Mouse (Mus musculus) yolk sac, embryonic 10.5 days (tissue): ENCODE measurements around the gene Apmap.
A peak's percentile ranks its signal among the peaks of the same experiment; 100 is the strongest.

Experiments used
- DNase-seq: peaks from one replicate; pipeline ENCODE4 v3.0.0-alpha.2; 2017; ENCODE audit warnings: low spot score

Gene Apmap

DNA sequence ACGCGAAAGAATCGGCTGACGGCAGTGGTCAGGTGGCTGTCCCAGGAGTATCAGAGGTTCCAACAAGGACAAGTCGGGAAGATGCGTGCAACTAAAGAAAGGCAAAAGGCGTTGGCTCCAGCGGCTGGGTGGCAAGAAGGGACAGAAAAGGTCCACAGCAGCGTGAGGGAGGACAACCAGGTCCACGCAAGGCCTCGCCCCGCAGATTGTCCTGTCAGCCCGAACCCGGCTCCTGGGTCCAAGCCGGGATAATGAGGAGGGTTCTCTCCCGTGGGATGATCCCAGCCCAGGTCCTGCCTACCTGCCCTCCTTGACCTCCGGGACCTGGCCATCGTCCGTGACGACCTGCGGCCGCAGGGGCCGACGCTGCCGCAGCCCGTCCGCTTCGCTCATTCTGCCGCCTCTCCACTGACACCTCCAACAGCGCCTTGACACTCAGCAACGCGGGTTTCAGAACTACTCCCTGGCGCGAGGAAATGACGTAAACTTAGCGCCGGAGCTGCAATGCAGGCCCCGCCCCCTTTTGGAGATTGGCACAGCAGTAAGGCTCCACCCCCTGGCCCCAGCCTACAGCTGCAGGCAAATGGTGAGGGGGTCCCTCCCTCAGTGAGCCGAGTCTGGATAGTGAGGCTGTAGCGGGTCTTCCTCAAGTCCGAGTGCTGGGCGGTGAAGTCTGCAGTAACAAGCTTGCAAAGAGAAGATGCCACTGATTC is at the start of gene Apmap:
Apmap (minus strand) TSS at position 481 of the 713 bp plus-strand sequence.
- DNase-seq: peak; percentile 93

DNA sequence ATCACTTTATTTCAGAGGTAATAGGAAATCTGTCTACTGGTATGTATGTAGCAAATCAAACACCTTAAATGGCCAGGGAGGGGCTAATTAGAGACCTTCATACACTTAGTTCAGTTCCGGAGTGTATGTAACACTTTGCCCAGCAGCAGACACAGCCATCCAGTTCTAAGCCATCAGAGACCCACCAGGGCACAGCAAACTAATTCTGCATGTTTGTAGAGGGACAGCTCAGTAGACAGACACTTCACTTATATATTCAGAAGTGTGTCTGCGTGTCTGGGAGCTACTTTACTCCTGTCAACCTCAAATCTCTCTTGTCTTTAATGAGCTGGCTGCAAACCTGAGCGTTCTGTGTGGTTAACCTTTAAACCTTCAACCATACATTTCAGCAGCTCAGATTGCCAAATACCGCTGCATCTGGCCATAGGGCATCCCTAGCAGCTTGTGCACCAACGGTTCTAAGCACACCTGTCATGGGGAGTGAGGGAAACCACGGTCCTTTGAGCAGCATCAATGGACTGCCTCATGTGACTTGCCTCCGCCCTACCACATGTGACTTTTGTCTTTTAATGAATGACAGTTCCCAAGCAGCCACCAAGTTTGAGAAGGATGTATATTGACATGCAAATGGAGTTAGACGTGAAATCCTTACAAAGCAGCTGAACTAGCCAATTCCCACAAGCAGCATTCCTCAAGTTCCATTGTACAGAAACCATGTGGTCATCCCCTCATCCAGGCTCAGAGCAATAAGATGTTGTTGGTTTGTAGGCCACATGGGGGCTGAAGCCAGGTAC is 48.8 kb upstream of the Apmap start:
- DNase-seq: peak; percentile 84

DNA sequence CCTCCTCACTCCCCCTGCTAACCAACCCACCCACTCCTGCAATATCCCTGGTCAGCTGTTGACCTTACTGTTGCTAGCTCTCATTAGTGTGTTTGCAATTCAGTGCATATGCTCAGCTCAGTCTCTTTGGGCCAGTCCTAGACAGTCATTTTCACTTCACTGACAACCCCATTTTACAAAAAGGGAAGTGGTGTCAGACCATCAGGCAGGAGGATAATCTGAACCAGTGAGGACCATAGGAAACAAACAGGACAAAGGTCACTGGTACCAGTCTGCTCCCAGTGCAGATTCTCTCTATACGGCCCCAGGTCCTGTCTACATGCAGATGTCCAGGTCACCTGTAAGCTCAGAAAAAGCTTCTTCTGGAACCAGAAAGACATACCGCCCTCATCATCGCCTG is 47.7 kb upstream of the Apmap start:
- DNase-seq: no peak

DNA sequence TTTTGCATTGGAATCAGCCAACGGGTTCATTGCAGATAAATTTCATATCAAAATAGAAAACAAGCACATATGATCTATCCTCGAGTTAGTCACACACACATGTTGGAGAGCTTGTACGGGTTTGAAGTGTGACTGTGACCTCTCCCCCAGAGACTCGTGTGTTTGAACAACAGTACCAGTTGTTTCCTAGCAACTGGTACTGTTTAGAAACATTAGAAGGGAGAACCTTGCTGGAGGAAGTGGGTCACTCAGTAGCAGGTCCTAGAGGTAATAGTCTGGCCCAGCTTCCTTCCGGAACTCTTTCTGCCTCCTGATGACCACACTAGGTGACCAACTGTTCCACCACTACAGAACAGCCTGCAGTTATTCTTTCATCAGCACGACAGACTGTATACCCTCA is 46.9 kb upstream of the Apmap start:
- DNase-seq: no peak

DNA sequence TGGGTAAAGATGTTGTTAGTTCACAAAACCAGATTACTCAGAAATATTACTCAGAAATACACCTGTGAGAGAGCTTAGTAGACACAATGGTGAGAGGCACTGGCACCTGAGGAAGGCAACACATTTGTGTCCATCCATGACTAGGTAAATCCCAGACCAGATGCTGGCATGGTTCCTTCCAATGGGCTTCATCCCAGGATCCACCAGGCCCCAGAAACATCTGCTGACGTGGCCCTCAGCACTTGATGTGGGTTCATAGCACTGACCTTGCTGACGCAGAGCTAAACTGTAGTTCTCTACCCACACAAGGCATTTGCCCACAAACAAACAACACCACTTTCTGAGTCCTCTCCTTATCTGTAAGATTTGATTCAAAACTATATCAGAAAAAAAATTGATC is 46.4 kb upstream of the Apmap start:
- DNase-seq: no peak

DNA sequence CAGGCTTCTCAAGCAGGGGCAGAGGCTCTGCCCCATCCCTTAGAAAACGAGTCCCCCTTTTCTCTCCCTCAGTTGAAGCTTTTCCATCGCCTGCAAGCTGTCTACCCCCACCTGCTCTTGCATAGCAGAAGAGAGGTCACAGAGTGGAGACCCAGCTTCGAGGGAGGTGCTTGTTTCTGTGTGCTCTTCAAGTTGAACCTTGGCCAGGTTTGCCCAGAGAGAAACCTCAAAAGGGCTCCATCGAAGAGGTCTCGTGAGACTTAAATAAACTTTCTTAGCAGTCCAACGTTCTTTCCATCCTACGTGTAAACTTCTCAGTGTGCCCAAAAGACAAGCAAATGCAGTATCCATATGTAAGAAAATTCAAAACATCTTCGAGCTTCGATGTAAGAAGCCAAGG is 43.0 kb upstream of the Apmap start:
- DNase-seq: peak; percentile 70

DNA sequence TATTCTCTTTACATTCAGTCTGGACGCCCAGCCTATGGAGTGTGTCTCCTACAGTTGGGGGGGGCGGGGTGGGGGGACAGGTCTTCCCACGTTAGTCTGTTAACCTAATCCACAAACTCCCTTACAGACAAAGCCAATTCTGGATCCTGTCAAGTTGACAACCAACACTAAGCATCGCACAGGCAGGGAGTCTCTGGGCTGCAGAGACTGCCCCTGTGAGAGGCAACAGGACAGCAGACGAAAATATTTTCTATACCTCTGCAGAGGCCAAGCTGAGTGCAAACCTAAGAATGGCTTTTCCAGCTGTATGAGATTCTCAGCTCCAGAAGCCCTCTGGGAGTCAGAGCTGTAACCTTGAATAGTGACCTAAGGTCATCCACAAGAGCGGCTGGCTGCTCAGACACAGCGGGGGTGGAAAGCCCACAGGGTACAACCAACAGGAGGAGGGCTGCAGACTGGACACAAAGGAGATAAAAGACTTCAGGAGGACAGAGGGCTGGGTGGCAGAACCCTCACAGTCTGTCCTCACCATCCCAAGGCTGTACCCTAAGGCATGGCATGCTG is 42.2 kb upstream of the Apmap start:
- peak; percentile 71 for DNase-seq

DNA sequence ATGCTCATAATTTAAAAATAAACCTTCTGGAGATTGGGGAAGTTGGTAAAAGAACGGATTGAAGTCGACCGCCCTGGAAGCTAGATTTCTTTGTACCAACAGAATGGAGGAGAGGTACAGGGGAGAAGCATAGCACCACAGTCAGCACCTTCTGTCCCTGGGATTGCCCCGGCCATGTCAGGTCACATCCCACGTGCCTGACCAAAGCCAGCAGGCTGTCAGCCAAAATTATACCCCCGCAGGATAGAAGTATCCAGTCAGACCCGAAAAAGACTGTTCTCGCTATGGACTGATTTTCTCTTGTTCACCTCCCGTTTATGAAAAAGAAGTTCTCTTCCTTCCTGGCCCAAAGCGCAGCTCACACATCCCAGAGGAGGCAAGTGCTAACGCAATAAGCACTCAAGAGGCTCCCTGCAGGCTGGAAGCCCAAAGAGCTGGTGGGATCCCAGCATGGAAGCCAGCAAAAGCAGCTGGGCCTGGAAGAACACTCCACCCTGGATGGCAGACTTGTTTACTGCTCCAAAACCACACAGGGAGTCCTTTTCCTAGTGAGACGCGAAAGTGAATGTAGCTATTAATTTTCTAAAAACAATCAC is 40.0 kb upstream of the Apmap start:
- DNase-seq: no peak

DNA sequence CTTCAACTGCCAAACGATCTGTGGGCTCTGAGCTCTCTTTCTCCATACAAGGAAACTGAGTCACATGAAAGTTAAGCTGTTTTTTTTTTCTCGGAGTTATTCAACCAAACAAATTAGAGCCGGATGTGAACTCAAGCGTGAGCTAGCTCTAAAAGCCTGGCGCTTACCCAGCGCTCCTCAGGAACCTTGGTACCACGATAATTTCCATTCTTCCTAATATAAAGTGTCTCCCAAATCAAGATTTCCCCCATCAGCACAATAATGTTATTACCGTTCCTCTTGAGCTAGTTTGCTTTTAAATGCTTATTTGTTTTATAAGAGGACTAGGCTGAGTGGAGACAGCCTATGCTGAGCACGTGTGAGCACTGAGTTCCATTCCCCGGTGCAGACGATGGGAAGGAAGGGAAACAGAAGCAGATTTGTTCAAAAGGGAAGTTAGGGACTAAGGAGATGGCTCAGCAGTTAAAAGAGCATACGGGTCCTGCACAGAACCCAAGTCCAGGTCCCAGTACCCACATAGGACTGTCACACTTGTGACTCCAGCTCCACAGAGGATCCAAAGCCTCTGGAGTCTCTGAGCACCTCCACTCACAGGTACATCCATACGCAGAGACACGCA is 39.4 kb upstream of the Apmap start:
- DNase-seq: no peak

DNA sequence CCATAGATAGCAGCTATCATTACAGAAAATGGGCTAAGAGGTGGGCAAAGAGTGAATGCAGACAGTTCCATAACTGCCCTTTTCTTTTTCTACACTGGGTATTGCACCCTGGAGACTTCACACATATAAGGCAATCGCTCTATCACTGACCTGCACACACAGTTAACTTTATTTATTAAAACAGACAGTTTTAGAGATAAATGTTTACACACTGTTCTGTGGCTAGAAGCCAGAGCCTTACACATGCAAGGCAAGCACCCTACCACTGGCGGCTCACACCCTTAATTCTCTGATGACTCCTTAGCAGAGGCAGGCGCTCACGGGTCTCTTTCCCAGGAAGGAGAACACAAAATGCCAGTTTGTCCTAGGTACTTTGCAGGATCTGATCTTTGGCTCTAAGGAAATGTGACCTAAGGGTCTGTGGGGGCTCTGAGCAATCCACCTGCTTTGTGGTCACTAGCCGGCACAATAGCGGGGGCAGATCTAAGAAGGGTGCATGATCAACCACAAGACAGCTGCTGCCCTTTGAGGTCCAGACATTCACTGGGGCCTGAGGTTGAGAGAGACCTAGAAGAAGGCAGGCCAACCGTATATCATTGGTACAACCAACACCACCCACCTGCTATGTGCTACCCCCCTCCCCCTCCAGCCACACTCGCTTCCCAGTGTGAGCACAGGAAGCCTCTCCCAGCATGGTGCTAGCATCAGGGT is 38.2 kb upstream of the Apmap start:
- DNase-seq: no peak

DNA sequence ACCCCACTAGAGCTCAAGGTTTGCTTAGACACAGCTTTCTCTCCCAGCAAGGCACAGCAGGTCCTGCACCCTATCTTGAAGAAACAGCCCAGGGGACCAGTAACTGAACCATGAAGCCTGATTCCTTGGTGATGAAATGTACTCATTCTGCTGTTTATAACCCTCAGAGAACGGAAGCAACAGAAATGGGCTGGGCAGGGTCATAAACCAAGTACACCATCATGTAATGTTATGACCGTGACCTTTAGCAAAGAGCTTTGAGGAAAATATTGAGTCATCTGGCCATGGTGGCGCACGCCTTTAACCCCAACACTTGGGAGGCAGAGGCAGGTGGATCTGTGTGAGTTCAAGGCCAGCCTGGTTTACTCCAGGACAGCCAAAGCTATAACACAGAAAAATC is 36.9 kb upstream of the Apmap start:
- no peak for DNase-seq

DNA sequence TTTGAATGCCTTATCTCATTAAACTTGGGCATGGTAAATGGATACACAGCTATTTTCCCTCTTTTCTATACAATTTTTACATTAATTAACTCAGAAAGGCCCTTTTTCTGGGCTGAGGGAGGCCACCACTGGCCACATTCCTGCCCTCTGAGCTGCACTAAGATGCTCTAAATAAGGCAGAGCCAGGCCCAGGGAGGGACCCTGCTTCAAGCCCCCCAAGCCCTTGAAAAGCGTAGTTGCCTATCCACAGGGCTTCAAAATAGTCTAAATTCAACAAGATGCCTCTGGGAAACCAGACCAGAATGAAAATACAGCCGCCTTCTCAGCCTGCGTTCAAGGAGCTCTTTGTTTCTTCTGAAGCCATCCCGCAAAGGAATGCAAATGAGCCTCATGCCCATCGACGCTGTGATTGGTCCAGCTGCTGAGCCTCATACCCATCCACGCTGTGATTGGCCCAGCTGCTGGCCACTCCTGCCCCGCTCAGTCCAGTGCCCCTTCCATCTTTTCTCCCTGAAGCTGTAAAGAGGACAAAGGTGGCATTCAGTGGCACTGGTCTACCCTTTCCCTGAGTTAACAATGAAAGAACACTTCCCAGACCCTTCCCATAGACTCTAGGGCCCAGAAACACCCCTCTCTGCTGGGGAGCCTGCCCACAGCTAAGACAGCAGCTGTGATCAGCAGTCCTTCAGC is 35.5 kb upstream of the Apmap start:
- no peak for DNase-seq

DNA sequence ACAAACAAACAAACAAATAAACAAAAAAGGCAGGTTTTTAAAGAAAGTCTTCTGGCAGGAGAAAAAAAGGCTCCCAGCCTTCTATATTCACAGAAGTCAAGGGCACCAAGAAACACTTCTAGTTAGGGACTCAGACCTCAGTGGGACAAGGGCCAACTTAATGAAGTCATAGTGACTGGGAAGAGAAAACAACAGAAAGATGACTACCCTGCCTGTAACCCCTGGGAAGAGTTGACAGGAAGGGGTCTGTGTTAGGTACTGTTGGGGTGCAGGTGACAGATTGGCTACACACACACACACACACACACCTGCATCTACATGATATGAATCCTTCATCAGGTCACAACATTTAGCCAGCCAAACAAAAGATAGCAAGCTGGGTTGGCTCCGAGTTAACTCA is 34.8 kb upstream of the Apmap start:
- DNase-seq: no peak

DNA sequence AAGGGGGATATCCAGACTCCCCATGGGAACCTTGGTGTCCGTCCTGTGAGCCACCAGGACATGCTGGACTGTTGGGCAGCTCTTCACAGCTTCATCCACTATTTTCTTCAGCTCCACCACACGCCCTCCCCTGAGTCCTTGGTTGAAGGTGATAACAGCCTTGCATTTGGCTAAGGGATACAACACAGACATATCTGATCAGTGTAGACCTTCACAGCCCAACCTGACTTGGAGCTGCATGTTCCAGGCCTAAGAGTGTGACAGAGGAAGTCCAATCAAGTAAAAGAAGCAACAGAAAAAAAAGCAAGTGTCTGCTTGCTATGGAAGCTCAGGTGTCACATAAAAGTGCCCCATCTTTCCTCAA is 30.0 kb upstream of the Apmap start:
- DNase-seq: no peak

DNA sequence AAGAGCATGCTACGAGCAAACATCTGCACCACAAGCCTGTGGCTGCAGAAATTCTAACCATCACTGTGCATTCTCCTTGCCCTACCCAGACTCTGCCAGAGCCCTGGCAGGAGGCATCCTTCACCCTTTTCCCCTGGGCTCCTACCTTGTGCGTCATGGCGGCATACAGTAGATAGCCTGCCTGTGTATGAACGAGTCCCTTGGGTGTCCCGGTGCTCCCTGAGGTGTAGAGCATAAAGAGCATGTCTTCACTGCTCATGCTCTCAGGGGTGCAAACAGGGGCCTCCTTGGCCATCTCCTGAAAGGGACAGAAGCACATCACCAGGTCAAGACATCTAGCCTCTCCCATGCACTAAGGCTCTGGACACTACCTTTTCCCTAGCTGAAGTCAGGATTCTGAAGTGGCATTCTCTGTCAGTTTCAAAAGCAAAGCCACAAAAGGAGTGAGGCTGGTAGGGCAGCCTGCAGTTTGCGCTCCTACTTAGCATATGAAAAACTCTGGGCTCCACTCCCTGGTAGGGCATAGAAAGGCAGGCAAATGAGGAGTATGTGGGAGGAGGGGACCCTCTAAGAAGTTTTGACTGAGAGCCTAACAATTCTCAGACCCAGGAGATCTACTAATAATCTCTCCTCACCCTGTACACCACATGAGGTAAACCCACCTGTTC is 29.5 kb upstream of the Apmap start:
- DNase-seq: no peak

DNA sequence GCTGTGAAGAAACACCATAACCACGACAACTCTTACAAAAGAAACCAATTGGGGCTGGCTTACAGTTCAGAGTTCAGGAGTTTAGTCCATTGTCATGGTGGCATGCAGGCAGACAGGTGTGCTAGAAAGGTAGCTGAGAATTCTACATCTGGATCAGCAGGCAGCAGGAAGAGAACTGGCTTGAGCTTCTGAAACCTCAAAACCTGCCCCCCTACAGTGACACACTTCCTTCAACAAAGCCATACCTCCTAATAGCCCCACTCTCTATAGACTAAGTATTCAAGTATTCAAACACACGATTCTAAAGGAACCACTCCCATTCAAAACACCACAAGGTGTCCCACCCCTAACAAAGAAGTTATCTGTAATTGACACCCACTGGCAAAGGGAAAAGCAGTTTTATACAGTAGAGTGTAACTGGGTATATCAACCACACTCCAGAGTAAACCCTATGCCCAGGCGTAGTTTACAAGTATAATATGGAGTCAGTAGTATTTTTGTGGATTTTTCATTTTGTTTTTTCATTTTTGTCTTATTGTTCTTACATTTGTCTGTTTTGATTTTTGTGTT is 27.6 kb upstream of the Apmap start:
- no peak for DNase-seq

DNA sequence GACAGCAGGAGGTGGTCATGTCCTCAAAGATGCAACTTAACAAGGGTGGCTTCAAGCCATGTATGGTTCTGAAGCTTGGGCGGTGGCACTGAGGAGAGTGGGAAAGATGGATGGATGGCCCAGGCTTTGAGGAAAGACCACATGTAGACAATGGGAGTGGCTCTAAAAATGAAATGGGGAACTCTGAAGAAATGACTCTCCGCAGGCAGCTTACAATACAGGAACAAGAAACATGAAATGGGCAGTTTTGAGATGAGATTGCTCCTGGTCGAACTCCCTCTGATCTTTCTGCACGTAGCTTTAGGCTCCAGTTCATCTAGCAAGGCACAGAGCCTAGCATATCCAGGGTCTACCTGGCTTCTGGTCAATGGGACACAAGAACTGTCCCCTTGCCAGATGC is 20.9 kb upstream of the Apmap start:
- no peak for DNase-seq

DNA sequence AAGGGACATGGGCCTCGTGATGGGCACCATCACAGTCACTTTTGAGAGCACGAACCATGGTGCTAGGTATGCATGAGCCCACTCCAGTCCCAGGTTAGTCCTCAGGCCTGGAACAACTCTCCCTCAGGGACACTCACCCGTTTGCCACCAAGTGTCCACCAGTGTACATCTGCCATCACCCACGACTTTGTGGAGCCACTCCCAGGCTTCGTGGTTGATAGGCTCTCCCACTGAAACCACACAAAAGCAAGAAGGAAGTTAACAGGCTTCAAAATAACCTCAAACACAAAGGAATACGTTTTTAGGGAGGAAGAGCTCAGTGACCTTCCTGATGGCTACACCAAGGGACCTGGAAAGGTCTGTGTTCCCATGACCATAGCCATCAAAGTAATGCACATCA is 18.8 kb upstream of the Apmap start:
- no peak for DNase-seq

DNA sequence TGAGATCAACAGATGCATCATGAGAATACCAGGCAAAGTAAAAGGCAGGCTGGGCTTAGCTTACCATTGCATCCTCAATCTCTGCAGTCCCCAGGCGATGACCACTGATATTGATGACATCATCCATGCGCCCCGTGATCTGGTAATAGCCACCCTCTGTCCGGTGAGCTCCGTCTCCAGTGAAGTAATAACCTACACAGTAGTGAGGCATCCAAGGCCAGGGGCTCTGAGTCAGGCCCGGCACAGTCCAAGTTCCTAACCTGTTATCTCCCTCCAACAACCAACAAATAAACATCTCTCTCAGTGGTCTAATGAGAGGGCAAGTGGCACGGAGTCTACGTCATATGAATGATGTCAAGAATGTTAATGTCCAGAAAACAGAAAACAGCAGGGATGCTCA is 16.6 kb upstream of the Apmap start:
- DNase-seq: no peak

DNA sequence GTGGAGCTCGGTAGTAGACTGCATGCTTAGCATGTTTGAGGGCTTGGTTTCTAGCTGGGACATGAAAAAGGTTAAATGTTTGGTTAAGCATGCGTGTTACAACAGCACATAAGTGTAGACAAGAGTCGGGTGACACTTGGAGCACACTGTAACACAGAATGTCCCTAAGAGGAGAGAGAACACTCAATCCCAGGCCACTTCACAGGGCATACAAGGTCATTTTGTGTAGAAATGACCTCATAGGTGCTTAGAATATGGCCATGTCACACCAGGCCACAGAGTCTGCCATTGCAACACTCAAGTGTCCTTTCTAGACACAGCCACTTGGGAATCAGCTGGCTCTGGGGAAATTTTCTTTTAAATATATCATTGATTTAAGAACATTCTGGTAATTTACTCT is 15.6 kb upstream of the Apmap start:
- DNase-seq: no peak

DNA sequence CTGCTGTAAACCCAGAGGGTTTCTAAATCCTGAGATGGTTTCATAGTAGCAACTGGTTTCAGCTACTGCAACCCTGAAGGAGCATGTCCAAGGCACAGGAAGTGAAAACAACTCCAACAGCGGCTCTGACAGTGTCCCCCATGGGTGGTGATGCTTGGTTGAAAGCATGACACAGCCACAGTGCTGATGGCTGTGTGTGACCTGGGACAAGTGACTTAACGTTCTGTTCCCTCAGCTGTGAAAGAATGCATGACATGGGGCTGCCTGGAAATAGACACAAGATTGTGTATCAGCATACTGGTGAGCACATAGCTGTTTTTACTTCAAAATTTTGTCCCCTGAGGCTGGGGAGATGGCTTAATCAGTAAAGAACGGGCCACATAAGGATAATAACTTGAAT is 13.3 kb upstream of the Apmap start:
- DNase-seq: no peak
